Mouse (Mus musculus): ENCODE measurements around the gene Ric1.

GRCm38 (mm10) chr19:29596276-29596675 is 74.2 kb downstream of the Ric1 start:
- TF ChIP-seq CHD2 (IDR thresholded peaks at IDR 0.05; ENCODE audit: low read depth, low read length) (no peak), HCFC1 (IDR thresholded peaks at IDR 0.05; ENCODE audit: borderline replicate concordance, insufficient read depth, low read length) (no peak), ZC3H11A (IDR thresholded peaks at IDR 0.05; ENCODE audit: borderline replicate concordance, low read depth, low read length) (no peak)

Measured in ES-E14 (cell line).